Mouse (Mus musculus) liver, embryonic 12.5 days (tissue): ENCODE results near the gene Eps8l3. TPM values are rescaled to one million over a fixed set of nuclear protein-coding genes. Genes with fewer than 3 reads are reported as not detected.
"Not testable (repeated sequence)": the region's sequence is repeated elsewhere in the genome, so short reads cannot be mapped to it uniquely, and the experiment has no call there.

Experiments
- ATAC-seq: fragments of 200-750 bp; cut with Nextera tagmentation; 2 replicates; pipeline ENCODE4 v1.8.0; 2017; ENCODE audit warnings: moderate number of reproducible peaks, mild to moderate bottlenecking, moderate library complexity
- H3K27ac ChIP-seq: fragments of 300-500 bp; sonication (generic); 2 replicates; pipeline ENCODE4 v1.5.1; 2016; ENCODE audit warnings: mild to moderate bottlenecking
- H3K27me3 ChIP-seq: fragments of 300-500 bp; sonication (generic); replicated peaks from 2 replicates; pipeline ENCODE4 v1.6.1; 2016; ENCODE audit warnings: mild to moderate bottlenecking, moderate library complexity
- H3K36me3 ChIP-seq: fragments of 300-500 bp; sonication (generic); 2 replicates; pipeline ENCODE4 v1.6.1; 2016; ENCODE audit warnings: mild to moderate bottlenecking, moderate library complexity
- H3K4me1 ChIP-seq: fragments of 300-500 bp; sonication (generic); 2 replicates; pipeline ENCODE4 v1.6.1; 2016
- H3K4me2 ChIP-seq: fragments of 300-500 bp; sonication (generic); 2 replicates; pipeline ENCODE4 v1.6.1; 2016; ENCODE audit warnings: mild to moderate bottlenecking, moderate library complexity
- H3K4me3 ChIP-seq: fragments of 300-500 bp; sonication (generic); 2 replicates; pipeline ENCODE4 v1.5.1; 2016; ENCODE audit warnings: mild to moderate bottlenecking, moderate library complexity
- H3K9ac ChIP-seq: fragments of 300-500 bp; sonication (generic); 2 replicates; pipeline ENCODE4 v1.6.1; 2016; ENCODE audit warnings: mild to moderate bottlenecking, moderate library complexity
- H3K9me3 ChIP-seq: fragments of 300-500 bp; sonication (generic); replicated peaks from 2 replicates; pipeline ENCODE4 v1.6.1; 2016; ENCODE audit warnings: mild to moderate bottlenecking, moderate library complexity
- WGBS: fragments of 180-500 bp; shearing (Covaris S2); methylation state at CpG from one replicate; pipeline ENCODE4 v1.1.7; 2016; ENCODE audit not compliant: insufficient replicate concordance; 5-methylcytosine and 5-hydroxymethylcytosine counted together
- polyA plus RNA-seq: library from polyadenylated mRNA; unstranded; fragments of >200 nt; fragmentation: Nextera tagmentation; extraction: Ambion mirVana; gene quantifications from 2 replicates; pipeline ENCODE4 v1.2.1, GENCODE M21; 2016

Gene Eps8l3
- polyA plus RNA-seq, 1 experiment from 2014 or later: not detected

DNA sequence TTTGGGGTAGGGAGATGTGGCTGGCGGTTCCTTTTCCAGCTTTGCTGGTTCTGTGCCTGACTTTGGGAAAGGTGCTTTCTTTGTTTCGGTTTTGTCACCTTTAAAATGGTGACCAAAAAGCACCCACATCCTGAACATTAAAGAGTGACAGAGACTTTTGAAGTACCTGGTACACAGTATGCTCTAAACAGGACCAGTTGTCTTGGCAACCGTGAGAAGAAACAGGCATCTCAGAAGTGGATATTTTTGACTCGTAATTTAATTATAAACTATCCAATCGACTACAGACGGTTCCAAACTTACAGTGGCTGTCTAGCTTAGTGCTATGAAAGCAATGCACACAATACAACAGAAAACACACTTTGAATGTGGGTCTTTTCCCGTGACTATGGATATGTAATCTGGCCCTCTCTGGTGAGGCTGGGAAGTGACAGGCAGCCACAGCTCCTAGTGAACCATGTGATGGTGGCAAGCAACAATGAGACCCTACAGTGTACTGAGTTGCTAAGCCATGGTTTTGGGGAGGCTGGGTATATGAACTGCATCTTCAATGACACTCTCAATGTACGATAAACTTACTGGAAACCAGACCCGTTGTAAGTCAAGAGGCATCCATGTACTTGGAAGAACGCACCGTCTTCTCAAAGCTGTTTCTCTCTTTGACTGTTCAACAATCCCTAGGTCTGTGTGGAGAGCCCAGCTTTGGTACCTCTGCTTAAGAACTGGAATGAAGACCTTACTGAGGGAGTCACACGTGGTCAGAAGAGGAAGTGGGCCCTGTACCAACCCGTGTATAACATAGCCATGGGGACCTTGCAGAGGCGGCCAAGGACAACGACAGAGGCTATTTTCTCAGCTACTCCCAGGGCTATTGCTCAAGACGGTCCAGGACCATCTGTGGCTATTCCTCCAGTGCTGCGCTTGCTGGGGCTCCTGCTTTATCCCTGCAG is 23.5 kb upstream of the Eps8l3 start:
- 58% methylated on average over 17 of the region's 17 CpGs for WGBS
- H3K4me2 ChIP-seq: no peak overlapping the region
- no peak overlapping the region for H3K4me3 ChIP-seq
- no peak overlapping the region for H3K9ac ChIP-seq
- peaks cover 12% of the 10 kb centered on the region; the same call in 1 of the 2 replicates for H3K4me1 ChIP-seq
- no peak for ATAC-seq
- no peaks in the 10 kb centered on the region for H3K36me3 ChIP-seq
- no peak overlapping the region for H3K27ac ChIP-seq
- no peaks in the 10 kb centered on the region for H3K9me3 ChIP-seq
- peaks cover 32% of the 10 kb centered on the region; the same call in 1 of the 2 replicates for H3K27me3 ChIP-seq

DNA sequence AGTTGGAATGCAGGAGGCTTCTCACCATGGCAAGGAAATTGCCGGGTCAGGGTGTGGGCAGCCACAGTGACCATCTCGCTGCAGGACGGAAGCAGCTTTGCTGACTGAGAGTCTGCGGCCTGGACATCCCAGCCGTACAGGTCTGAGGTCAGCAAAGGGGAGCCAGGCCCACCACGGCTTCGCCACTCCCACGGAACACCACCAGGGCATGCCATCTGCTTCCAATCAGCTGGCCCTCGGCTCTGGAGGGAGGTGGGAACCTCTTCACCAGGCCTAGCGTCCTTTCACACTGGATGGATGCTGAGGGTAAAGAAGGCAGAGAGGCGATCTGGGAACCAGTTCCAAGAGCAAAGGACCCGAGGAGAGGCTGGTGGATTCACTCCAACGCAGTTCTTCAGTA is 21.7 kb upstream of the Eps8l3 start:
- Histone ChIP-seq H3K4me1 (no peaks in the 10 kb centered on the region; the same call in 1 of the 2 replicates), H3K9me3 (no peaks in the 10 kb centered on the region), H3K27me3 (peaks cover 31% of the 10 kb centered on the region; the same call in 1 of the 2 replicates), H3K27ac (no peak overlapping the region), H3K4me2 (no peak overlapping the region), H3K4me3 (no peak overlapping the region), H3K9ac (no peak overlapping the region), H3K36me3 (no peaks in the 10 kb centered on the region)
- ATAC-seq: no peak
- 75% methylated on average over 13 of the region's 13 CpGs for WGBS

DNA sequence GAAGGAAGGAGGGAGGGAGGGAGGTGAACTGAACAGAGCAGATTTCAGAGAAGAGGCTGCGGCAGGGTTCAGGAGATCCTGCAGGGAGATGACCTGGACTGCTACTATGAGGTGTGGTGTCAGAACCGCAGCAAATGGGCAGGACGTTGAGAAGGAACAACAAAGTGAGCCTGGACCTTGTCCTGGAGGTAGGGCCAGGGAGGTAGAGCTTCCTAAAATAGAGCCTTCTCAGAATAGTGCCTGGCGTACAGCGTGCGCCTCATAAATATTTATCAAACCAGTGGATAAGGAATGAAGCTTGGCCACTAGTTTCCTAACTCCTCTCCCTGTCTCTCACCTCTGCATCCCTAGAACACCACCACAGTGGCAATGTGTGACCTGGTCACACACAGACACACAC is 19.4 kb upstream of the Eps8l3 start:
- Histone ChIP-seq H3K36me3 (no peaks in the 10 kb centered on the region), H3K9me3 (no peaks in the 10 kb centered on the region), H3K9ac (no peak overlapping the region), H3K4me1 (no peaks in the 10 kb centered on the region; the same call in 1 of the 2 replicates), H3K4me3 (no peak overlapping the region), H3K27me3 (peaks cover 21% of the 10 kb centered on the region; the same call in 1 of the 2 replicates), H3K27ac (no peak overlapping the region), H3K4me2 (no peak overlapping the region)
- WGBS: 52% methylated on average over 6 of the region's 6 CpGs
- no peak for ATAC-seq

DNA sequence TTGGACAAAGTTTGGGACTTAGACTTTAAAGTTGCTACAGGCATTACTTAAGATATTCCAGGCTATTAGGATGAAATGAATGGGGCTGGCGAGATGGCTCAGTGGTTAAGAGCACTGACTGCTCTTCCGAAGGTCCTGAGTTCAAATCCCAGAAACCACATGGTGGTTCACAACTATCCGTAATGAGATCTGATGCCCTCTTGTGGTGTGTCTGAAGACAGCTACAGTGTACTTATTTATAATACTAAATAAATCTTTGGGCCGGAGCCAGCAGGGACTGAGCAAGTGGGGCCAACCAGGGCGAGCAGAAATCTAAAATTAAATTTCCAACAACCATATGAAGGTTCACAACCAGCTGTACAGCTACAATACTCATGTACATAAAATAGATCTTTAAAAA is 15.5 kb upstream of the Eps8l3 start:
- H3K27me3 ChIP-seq, H3K4me3 ChIP-seq, H3K9ac ChIP-seq, H3K4me2 ChIP-seq, H3K36me3 ChIP-seq, H3K9me3 ChIP-seq, ATAC-seq, H3K4me1 ChIP-seq, H3K27ac ChIP-seq: not testable (repeated sequence)
- 65% methylated on average over 5 of the region's 5 CpGs for WGBS

DNA sequence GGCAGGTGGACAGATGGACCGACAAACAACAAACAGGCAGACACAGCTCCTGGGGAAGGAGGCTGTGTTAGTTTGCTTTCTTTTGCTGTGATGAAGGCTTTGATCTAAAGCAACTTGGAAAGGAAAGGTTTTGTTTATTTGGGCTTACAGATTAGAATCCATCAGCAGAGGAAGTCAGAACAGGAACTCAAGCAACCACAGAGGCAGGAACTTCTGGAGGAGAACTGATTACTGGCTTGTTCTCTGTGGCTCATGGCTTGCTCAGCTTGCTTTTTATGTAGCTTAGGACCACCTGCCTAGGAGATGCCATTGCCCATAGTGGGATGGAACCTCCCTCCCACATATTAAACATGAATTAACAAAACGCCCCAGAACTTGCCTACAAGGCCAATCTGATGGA is 14.6 kb upstream of the Eps8l3 start:
- H3K27me3 ChIP-seq: no peaks in the 10 kb centered on the region
- no peak overlapping the region for H3K9ac ChIP-seq
- H3K4me3 ChIP-seq: no peak overlapping the region
- ATAC-seq: no peak
- peaks cover 3% of the 10 kb centered on the region for H3K4me1 ChIP-seq
- H3K36me3 ChIP-seq: no peaks in the 10 kb centered on the region
- WGBS: 17% methylated on average over 2 of the region's 2 CpGs
- H3K9me3 ChIP-seq: no peaks in the 10 kb centered on the region
- no peak overlapping the region for H3K27ac ChIP-seq
- no peak overlapping the region for H3K4me2 ChIP-seq

DNA sequence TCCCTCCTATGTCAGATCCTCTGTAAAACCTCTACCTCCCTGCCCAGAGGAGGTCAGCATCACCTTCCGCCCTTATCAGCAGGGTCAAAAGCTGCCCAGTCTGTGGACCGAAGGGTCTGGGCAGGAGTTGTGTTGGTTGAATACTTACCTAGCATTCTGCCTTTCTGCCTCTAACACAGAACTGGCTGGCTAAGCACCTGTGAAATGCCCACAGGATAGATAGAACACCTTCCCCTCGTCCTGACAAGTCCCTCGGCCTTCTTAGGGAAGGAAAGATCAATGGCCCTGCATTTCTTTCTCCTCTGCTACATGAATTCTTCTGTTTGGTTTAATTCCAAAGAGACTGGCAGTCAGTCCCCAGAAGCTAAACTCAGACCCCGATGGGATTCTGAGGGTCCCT is 13.6 kb upstream of the Eps8l3 start:
- Histone ChIP-seq H3K4me1 (peaks cover 5% of the 10 kb centered on the region; the same call in 1 of the 2 replicates), H3K27me3 (no peaks in the 10 kb centered on the region), H3K4me3 (no peak overlapping the region), H3K9me3 (no peaks in the 10 kb centered on the region), H3K36me3 (no peaks in the 10 kb centered on the region), H3K9ac (no peak overlapping the region), H3K27ac (no peak overlapping the region), H3K4me2 (no peak overlapping the region)
- 72% methylated on average over 5 of the region's 5 CpGs for WGBS
- no peak for ATAC-seq

DNA sequence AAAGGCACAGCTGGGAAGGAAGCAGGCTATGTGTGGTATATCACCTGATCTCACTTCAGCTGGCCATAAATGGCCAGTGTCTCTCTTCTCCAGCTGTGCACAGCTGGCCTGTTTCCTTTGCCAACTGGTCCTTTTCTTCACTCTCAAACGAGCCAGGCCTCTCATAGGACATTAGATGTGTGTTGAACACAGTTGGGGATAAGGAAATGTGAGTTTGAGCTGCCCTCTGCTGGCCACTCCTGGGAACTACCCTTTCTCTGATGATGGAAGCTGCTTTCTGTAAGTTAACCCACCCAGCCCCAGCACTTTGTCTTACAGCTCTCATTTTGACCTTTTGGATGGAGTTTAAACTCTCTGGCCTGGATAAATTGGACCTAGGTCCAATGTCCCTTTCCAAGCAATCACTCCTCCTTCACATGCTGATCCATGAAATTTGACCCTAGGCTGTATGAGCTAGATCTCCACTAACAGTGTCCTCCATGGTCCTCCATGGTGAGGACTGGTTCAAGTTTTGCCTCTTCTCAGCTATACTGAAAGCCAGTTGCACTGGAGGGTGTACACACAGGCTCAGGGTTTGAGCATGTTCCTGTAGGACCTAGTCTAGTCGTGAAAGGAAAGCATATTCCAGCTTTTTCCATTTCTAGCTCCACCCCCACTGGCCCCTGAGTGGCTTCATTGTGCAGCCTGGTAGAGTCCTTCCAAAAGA is 13.0 kb upstream of the Eps8l3 start:
- H3K4me2 ChIP-seq: no peak overlapping the region
- no peak overlapping the region for H3K4me3 ChIP-seq
- 10% methylated on average over 2 of the region's 2 CpGs for WGBS
- H3K4me1 ChIP-seq: peaks cover 5% of the 10 kb centered on the region; the same call in 1 of the 2 replicates
- no peaks in the 10 kb centered on the region for H3K9me3 ChIP-seq
- no peaks in the 10 kb centered on the region for H3K36me3 ChIP-seq
- no peak for ATAC-seq
- H3K9ac ChIP-seq: no peak overlapping the region
- H3K27me3 ChIP-seq: no peaks in the 10 kb centered on the region
- no peak overlapping the region for H3K27ac ChIP-seq

DNA sequence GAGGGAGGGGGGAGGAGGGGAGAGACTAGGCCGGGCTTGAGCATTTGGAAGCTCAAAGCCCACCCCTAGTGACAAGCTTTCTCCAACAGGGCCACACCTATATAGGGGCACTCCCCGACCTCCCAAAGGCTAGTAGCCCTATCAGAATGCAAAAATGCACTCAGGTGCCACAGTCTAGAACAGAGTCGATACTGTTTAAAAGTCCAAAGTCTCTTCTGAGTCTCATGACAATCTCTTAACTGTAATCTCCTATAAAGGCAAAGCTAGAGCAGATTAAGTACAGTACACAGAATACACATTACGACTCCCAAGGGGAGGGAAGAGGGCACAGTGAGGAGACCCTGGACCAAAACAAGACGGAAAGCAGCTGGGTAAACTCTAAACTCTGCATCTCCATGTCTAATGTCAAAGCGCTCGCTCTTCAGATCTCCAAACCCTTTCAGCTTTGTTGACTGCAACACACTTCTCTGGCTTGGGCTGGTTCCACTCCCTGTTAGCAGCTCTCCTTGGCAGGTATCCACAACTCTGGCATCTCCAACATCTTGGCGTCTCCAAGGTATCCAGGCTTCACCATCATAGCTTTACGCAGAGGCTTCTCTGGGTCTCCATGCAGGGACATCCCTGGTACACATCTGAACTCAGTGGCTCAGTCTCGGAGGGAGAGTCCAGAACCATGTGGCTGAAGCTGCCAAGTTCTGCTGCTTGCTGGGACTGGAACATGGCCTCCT is 11.5 kb upstream of the Eps8l3 start:
- H3K4me2 ChIP-seq: no peak overlapping the region
- H3K27ac ChIP-seq: peak overlapping the region; percentile 18; the same call in 1 of the 2 replicates
- no peak overlapping the region for H3K9ac ChIP-seq
- no peak overlapping the region for H3K4me3 ChIP-seq
- peak; percentile 46 for ATAC-seq
- peaks cover 5% of the 10 kb centered on the region; the same call in 1 of the 2 replicates for H3K4me1 ChIP-seq
- WGBS: 60% methylated on average over 10 of the region's 10 CpGs
- H3K27me3 ChIP-seq: no peaks in the 10 kb centered on the region
- no peaks in the 10 kb centered on the region for H3K36me3 ChIP-seq
- H3K9me3 ChIP-seq: no peaks in the 10 kb centered on the region

DNA sequence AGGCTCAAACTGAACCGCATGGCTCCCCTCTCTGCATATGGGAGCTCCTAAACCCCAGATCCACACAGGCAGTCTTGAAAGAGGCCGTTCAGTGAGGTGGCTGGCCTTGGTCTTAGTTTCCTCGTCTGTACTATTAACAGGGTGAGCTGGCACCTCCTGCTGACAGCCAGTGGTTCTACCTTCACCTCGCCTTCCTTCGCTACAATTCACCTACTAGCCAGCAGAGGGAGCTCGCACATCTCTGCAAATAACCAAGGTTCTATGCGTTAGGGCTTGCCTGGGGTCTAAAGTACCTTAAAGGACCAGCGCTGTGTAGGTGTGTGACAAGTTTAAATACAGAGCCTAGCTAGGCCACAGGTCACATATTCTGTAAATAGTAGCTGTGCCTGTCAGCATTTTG is 9.9 kb upstream of the Eps8l3 start:
- Histone ChIP-seq H3K36me3 (no peaks in the 10 kb centered on the region), H3K27ac (no peak overlapping the region), H3K4me2 (no peak overlapping the region), H3K27me3 (no peaks in the 10 kb centered on the region), H3K9me3 (no peaks in the 10 kb centered on the region), H3K4me1 (peaks cover 5% of the 10 kb centered on the region; the same call in 1 of the 2 replicates), H3K9ac (no peak overlapping the region), H3K4me3 (no peak overlapping the region)
- peak; percentile 67 for ATAC-seq
- 4% methylated on average over 8 of the region's 8 CpGs for WGBS

DNA sequence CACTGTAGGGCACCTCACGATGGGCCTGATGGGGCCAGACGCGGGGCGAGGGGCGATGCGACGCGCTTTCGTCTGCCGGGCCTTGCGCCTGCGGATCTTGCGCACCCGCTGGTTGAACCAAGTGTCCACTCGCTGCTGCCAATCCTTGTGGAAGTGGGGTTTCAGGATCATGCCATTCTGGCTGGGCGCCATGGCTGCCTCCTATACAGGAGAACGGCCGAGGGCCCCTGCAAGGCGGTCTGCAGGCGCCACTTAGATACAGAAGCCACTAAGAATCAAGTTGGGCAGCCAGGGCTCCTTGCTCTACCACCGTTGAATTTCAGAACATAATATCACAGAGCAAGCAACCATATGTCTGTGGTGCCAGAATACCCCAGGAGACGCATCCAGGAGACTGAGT is 8.6 kb upstream of the Eps8l3 start:
- no peaks in the 10 kb centered on the region for H3K36me3 ChIP-seq
- no peak overlapping the region for H3K4me2 ChIP-seq
- no peak overlapping the region for H3K27ac ChIP-seq
- no peaks in the 10 kb centered on the region for H3K27me3 ChIP-seq
- peaks cover 5% of the 10 kb centered on the region; the same call in 1 of the 2 replicates for H3K4me1 ChIP-seq
- no peak overlapping the region for H3K4me3 ChIP-seq
- no peaks in the 10 kb centered on the region for H3K9me3 ChIP-seq
- no peak for ATAC-seq
- 89% methylated on average over 22 of the region's 22 CpGs for WGBS
- H3K9ac ChIP-seq: no peak overlapping the region

DNA sequence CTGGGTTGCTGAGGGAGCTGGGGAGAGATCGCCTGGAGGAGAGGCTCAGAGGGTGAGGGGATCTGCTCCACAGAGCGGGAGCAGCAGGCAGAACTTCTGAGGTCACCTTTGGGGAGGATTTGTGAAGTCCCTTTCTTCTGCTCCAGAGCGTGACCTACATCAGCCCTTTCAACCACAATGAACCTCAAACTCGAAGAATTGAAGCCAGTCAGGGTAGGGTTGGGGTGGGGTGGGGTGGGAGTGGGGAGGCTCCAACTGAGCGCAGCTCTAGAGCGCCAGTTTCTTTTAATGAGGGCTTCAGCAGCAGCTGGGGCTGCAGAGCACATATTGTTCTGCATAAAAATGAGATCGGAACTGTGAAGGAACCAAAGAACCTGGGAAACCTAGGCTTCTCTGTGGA is 7.9 kb upstream of the Eps8l3 start:
- WGBS: 53% methylated on average over 7 of the region's 7 CpGs
- H3K9me3 ChIP-seq: no peaks in the 10 kb centered on the region
- H3K4me1 ChIP-seq: peaks cover 5% of the 10 kb centered on the region; the same call in 1 of the 2 replicates
- H3K27ac ChIP-seq: no peak overlapping the region
- H3K4me3 ChIP-seq: no peak overlapping the region
- no peak for ATAC-seq
- no peak overlapping the region for H3K4me2 ChIP-seq
- H3K9ac ChIP-seq: no peak overlapping the region
- H3K36me3 ChIP-seq: no peaks in the 10 kb centered on the region
- no peaks in the 10 kb centered on the region for H3K27me3 ChIP-seq
